Mouse (Mus musculus) embryonic facial prominence, embryonic 15.5 days (tissue): ENCODE data around the gene Ndufs4. TPM values are rescaled to one million over a fixed set of nuclear protein-coding genes. Genes with fewer than 3 reads are reported as not detected.
"Not testable (repeated sequence)": the region's sequence is repeated elsewhere in the genome, so short reads cannot be mapped to it uniquely, and the experiment has no call there.

Experiments
- ATAC-seq: fragments of 200-750 bp; cut with Nextera tagmentation; 2 replicates; pipeline ENCODE4 v1.8.0; 2017; ENCODE audit warnings: low read depth, moderate TSS enrichment; ENCODE audit not compliant: insufficient number of reproducible peaks, low FRiP score, low TSS enrichment
- H3K27ac ChIP-seq: fragments of 300-500 bp; sonication (generic); replicated peaks from 2 replicates; pipeline ENCODE4 v1.5.1; 2015; ENCODE audit warnings: mild to moderate bottlenecking, inconsistent platforms
- H3K27me3 ChIP-seq: fragments of 300-500 bp; sonication (generic); 2 replicates; pipeline ENCODE4 v1.6.1; 2015; ENCODE audit warnings: inconsistent platforms
- H3K36me3 ChIP-seq: fragments of 300-500 bp; sonication (generic); 2 replicates; pipeline ENCODE4 v1.6.1; 2015; ENCODE audit warnings: mild to moderate bottlenecking, inconsistent platforms
- H3K4me1 ChIP-seq: fragments of 300-500 bp; sonication (generic); 2 replicates; pipeline ENCODE4 v1.6.1; 2015; ENCODE audit warnings: inconsistent platforms
- H3K4me2 ChIP-seq: fragments of 300-500 bp; sonication (generic); replicated peaks from 2 replicates; pipeline ENCODE4 v1.6.1; 2015; ENCODE audit warnings: mild to moderate bottlenecking, inconsistent platforms
- H3K4me3 ChIP-seq: fragments of 300-500 bp; sonication (generic); replicated peaks from 2 replicates; pipeline ENCODE4 v1.5.1; 2015; ENCODE audit warnings: mild to moderate bottlenecking, inconsistent platforms
- H3K9ac ChIP-seq: fragments of 300-500 bp; sonication (generic); 2 replicates; pipeline ENCODE4 v1.6.1; 2015; ENCODE audit warnings: inconsistent platforms
- H3K9me3 ChIP-seq: fragments of 300-500 bp; sonication (generic); replicated peaks from 2 replicates; pipeline ENCODE4 v1.6.1; 2016; ENCODE audit warnings: inconsistent platforms
- WGBS: fragments of 180-500 bp; shearing (Covaris S2); methylation state at CpG from one replicate; pipeline ENCODE4 v1.1.7; 2015; 5-methylcytosine and 5-hydroxymethylcytosine counted together
- polyA plus RNA-seq: library from polyadenylated mRNA; unstranded; fragments of >200 nt; fragmentation: Nextera tagmentation; extraction: Ambion mirVana; gene quantifications from 2 replicates; pipeline ENCODE4 v1.2.1, GENCODE M21; 2015

Ndufs4 gene
- polyA plus RNA-seq, 1 experiment from 2014 or later, result 264 TPM

DNA sequence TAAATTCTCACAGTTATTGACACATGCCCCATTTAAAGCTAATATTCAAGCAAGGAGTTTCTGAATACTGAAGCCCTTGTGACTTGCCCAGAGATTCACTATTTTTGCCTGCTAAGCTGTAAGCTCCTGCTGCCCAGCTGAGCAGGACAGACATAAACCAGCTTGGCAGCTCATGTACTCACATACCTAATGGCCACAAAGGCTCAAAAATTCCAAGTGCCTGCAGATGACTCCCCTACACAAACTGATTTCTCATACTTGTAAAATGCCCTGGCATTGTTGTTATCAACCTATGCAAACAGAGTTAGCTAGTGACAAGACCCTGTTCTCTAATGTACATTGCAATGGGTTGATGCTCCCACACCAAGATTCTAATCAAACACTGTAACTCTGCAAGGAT is 68.9 kb downstream of the Ndufs4 start:
- Histone ChIP-seq H3K9me3 (no peaks in the 10 kb centered on the region), H3K27ac (no peak overlapping the region), H3K27me3 (no peaks in the 10 kb centered on the region), H3K36me3 (peaks cover 5% of the 10 kb centered on the region; the same call in 1 of the 2 replicates), H3K4me1 (no peaks in the 10 kb centered on the region), H3K4me3 (no peak overlapping the region), H3K9ac (no peak overlapping the region), H3K4me2 (no peak overlapping the region)
- ATAC-seq, result no peak

DNA sequence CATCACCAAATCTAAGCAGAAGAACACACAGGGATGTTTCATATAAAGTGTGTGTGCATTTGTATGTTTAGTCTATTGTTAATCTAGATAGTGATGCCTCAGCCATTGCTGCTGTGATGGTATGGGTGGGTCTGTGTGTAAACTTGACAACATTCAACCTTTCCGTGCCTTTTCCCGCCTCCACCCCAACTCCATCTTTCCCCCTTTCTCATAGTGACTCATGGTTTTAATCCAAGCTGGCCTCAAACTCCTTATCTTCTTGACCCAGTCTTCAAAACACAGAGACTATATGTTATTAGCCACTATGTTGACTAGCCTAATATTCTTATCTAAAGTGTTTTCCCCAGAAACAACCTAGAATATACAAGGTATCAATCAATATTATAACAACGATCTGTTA is 72.7 kb downstream of the Ndufs4 start:
- Histone ChIP-seq H3K27me3 (no peaks in the 10 kb centered on the region), H3K4me2 (no peak overlapping the region), H3K4me3 (no peak overlapping the region), H3K27ac (no peak overlapping the region), H3K36me3 (peaks cover 5% of the 10 kb centered on the region; the same call in 1 of the 2 replicates), H3K9ac (no peak overlapping the region), H3K4me1 (no peaks in the 10 kb centered on the region), H3K9me3 (no peaks in the 10 kb centered on the region)
- ATAC-seq, result no peak
- 95% methylated on average over 3 of the region's 3 CpGs for WGBS

DNA sequence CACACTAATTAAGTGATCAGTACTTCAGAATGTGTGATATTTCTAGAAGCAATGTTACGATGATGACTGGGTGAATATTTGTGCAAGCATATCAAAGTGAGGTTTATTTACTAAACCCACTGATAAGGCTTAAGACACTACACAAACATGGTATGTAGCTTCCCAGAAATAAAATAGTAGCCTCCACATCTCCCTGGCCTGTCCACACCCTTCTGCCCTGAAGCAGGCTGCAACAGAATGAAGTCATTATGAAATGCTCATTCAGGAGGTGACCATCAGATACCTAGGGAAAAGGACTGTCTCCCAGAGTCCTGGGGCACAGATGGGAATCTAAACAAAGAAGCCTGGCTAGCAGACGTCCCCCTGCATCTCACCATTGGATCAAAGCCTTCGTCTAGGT is 73.1 kb downstream of the Ndufs4 start:
- no peaks in the 10 kb centered on the region for H3K27me3 ChIP-seq
- no peaks in the 10 kb centered on the region for H3K9me3 ChIP-seq
- no peak overlapping the region for H3K27ac ChIP-seq
- peaks cover 5% of the 10 kb centered on the region; the same call in 1 of the 2 replicates for H3K36me3 ChIP-seq
- no peak overlapping the region for H3K4me2 ChIP-seq
- 81% methylated on average over 3 of the region's 3 CpGs for WGBS
- no peak overlapping the region for H3K9ac ChIP-seq
- H3K4me3 ChIP-seq, result no peak overlapping the region
- H3K4me1 ChIP-seq, result no peaks in the 10 kb centered on the region
- ATAC-seq, result no peak

DNA sequence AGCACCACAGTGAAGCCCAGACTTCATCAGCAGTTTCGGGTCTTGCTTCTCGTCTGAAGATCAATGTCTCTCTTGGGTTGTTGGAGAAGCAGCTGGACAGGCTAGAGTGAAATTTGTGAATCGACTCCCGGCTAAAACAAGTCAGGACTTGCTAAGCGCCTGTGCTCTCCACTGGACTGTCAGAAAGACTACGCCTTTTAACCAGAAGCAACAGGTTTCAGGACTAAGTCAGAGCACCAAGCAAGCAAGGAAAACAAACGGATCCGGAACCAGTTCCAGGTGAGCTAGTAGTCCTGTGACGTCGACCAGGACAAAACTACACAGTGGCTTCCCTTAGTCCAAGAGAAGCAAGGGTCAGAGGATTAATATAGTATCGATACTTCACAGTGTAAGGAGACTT is 77.5 kb downstream of the Ndufs4 start:
- Histone ChIP-seq H3K9me3 (no peaks in the 10 kb centered on the region), H3K36me3 (peaks cover 5% of the 10 kb centered on the region; the same call in 1 of the 2 replicates), H3K27ac (no peak overlapping the region), H3K27me3 (no peaks in the 10 kb centered on the region), H3K9ac (no peak overlapping the region), H3K4me3 (no peak overlapping the region), H3K4me2 (no peak overlapping the region), H3K4me1 (no peaks in the 10 kb centered on the region)
- WGBS, result 84% methylated on average over 11 of the region's 11 CpGs
- no peak for ATAC-seq

DNA sequence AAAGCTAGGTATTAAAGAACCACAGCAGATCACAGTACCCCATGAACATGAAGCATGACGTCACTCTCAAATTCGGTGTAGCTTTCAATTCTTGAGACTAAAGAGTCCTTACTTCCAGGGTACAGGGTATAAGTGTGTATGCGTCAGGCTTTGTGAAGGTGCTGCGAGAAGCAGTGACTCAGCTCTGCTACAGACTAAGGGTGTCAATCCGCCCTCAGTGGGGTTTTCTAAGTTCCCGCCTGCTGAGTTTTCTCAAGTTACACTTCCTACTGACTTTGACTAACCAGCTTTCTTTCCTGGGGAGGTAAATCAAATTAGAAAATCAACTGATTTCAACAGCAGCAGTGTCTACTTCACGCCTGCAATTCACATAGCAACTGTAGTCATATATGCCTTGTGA is 83.4 kb downstream of the Ndufs4 start:
- WGBS, result 86% methylated on average over 7 of the region's 7 CpGs
- no peak for ATAC-seq

GRCm38 (mm10) chr13:114303466-114304175 is 84.4 kb downstream of the Ndufs4 start:
- Histone ChIP-seq H3K4me1 (no peaks in the 10 kb centered on the region), H3K27me3 (no peaks in the 10 kb centered on the region), H3K9me3 (no peaks in the 10 kb centered on the region), H3K4me2 (no peak overlapping the region), H3K36me3 (peaks cover 4% of the 10 kb centered on the region; the same call in 1 of the 2 replicates), H3K9ac (no peak overlapping the region), H3K4me3 (no peak overlapping the region), H3K27ac (no peak overlapping the region)
- 84% methylated on average over 4 of the region's 4 CpGs for WGBS
- no peak for ATAC-seq

More for the DNA sequence above, 83.4 kb downstream of the Ndufs4 start:
- Histone ChIP-seq H3K27me3 (no peaks in the 10 kb centered on the region), H3K36me3 (no peaks in the 10 kb centered on the region; the same call in 1 of the 2 replicates), H3K27ac (no peak overlapping the region), H3K4me1 (no peaks in the 10 kb centered on the region), H3K4me3 (no peak overlapping the region), H3K9me3 (no peaks in the 10 kb centered on the region), H3K4me2 (no peak overlapping the region), H3K9ac (no peak overlapping the region)

GRCm38 (mm10) chr13:114297761-114298160 is 90.3 kb downstream of the Ndufs4 start:
- WGBS, result 50% methylated on average over 3 of the region's 3 CpGs
- Histone ChIP-seq H3K36me3 (0 out of 2 replicates have a peak, but pooled peaks cover 4% of the 10 kb centered on the region), H3K4me2 (no peak overlapping the region), H3K27ac (no peak overlapping the region), H3K4me1 (no peaks in the 10 kb centered on the region), H3K4me3 (no peak overlapping the region), H3K9me3 (no peaks in the 10 kb centered on the region), H3K27me3 (no peaks in the 10 kb centered on the region), H3K9ac (no peak overlapping the region)
- no peak for ATAC-seq

GRCm38 (mm10) chr13:114296556-114296955 is 91.5 kb downstream of the Ndufs4 start:
- Histone ChIP-seq H3K9ac (no peak overlapping the region), H3K27me3 (no peaks in the 10 kb centered on the region), H3K27ac (no peak overlapping the region), H3K4me2 (no peak overlapping the region), H3K4me3 (no peak overlapping the region), H3K36me3 (0 out of 2 replicates have a peak, but pooled peaks cover 4% of the 10 kb centered on the region), H3K9me3 (no peaks in the 10 kb centered on the region), H3K4me1 (no peaks in the 10 kb centered on the region)
- no peak for ATAC-seq
- WGBS, result 85% methylated on average over 4 of the region's 4 CpGs

- Histone ChIP-seq H3K4me3 (no peak overlapping the region), H3K36me3 (peaks cover 24% of the 10 kb centered on the region), H3K9me3 (no peaks in the 10 kb centered on the region), H3K4me2 (no peak overlapping the region), H3K27me3 (no peaks in the 10 kb centered on the region), H3K9ac (no peak overlapping the region), H3K4me1 (no peaks in the 10 kb centered on the region), H3K27ac (no peak overlapping the region)
- 80% methylated on average over 1 of the region's 1 CpGs for WGBS
- ATAC-seq, result no peak
Observed at GRCm38 (mm10) chr13:114289411-114289810, 98.6 kb downstream of the Ndufs4 start.

- Histone ChIP-seq H3K4me2 (no peak overlapping the region), H3K27me3 (no peaks in the 10 kb centered on the region), H3K9ac (no peak overlapping the region), H3K27ac (no peak overlapping the region), H3K4me1 (no peaks in the 10 kb centered on the region), H3K36me3 (peaks cover 24% of the 10 kb centered on the region), H3K9me3 (no peaks in the 10 kb centered on the region), H3K4me3 (no peak overlapping the region)
- WGBS, result 94% methylated on average over 3 of the region's 3 CpGs
- no peak for ATAC-seq
Observed at GRCm38 (mm10) chr13:114288511-114288910, 99.5 kb downstream of the Ndufs4 start.

- H3K36me3 ChIP-seq, H3K27me3 ChIP-seq, H3K9ac ChIP-seq, H3K4me3 ChIP-seq, ATAC-seq, H3K27ac ChIP-seq, H3K4me1 ChIP-seq, H3K4me2 ChIP-seq, H3K9me3 ChIP-seq: not testable (repeated sequence)
- WGBS, result 94% methylated on average over 2 of the region's 2 CpGs
Observed at GRCm38 (mm10) chr13:114278690-114279089, 109.4 kb downstream of the Ndufs4 start.

GRCm38 (mm10) chr13:114277277-114277676 is 110.8 kb downstream of the Ndufs4 start:
- Histone ChIP-seq H3K27ac (no peak overlapping the region), H3K4me3 (no peak overlapping the region), H3K4me2 (no peak overlapping the region), H3K4me1 (no peaks in the 10 kb centered on the region), H3K9me3 (no peaks in the 10 kb centered on the region), H3K9ac (no peak overlapping the region), H3K36me3 (no peaks in the 10 kb centered on the region), H3K27me3 (no peaks in the 10 kb centered on the region)
- no peak for ATAC-seq
- WGBS, result 94% methylated on average over 5 of the region's 5 CpGs
